Comparison of ENCODE assay signal across 17 mouse cellular contexts in genomic region chr4:129803368-129803767, GRCm38 (mm10). TPM values are rescaled to one million over a fixed set of nuclear protein-coding genes. Genes with fewer than 3 reads are reported as not detected.
DNase-seq lines count a peak whose midpoint lies in the region; TF ChIP-seq lines count a peak whose summit lies in the region.
"Had no signal": no experiment of that assay in that cellular context is flagged by ENCODE, and none has a peak within 500 bp of the region (broad histone marks: within the 10 kb centered on the region; RNA-seq: fewer than 3 reads in every experiment).

No protein-coding gene starts in this region.

- peak; percentile 79 for DNase-seq in 416B (ENCODE audit: low read depth)
- DNase-seq in CH12.LX (ENCODE audit: extremely low read depth): no peak
- DNase-seq in ZHBTc4 (ENCODE audit: low read depth, low spot score): peak; percentile 55
- DNase-seq in ovary, postnatal 14 days (ENCODE audit: low spot score): no peak
- no peak for DNase-seq in left cerebral cortex, adult 18-20 months (ENCODE audit: low spot score in 2 of 2)
- no peak for DNase-seq in spleen, postnatal 4 days (ENCODE audit: low spot score in 2 of 2)
- no peak for DNase-seq in embryo, embryonic 10 days (ENCODE audit: low spot score)
- DNase-seq: cerebellum, postnatal 25 days; kidney, adult 9 months; left cerebral cortex, postnatal 4 days; lung, embryonic 14.5 days; right cerebral cortex, postnatal 14 days; thymus, postnatal 36 days had no signal

- no peaks in the 10 kb centered on the region; the same call in 1 of the 2 replicates for H3K79me2 ChIP-seq in CH12.LX (replicated peaks; ENCODE audit: control insufficient read depth, extremely low read depth, insufficient read depth, poor library complexity, severe bottlenecking)

- H3K27me3 ChIP-seq in CH12.LX (replicated peaks): no peaks in the 10 kb centered on the region
- H3K27me3 ChIP-seq in megakaryocyte, embryonic 14.5 days (replicated peaks): no peaks in the 10 kb centered on the region
- H3K27me3 ChIP-seq: hindbrain, embryonic 12.5 days; Patski had no signal

- H3K4me3 ChIP-seq in CH12.LX (replicated peaks in 1 of 3; ENCODE audit: low read depth in 2 of 3, low read length in 2 of 3, poor library complexity in 1 of 3): no peak overlapping the region
- peak overlapping the region; percentile 80 for H3K4me3 ChIP-seq in megakaryocyte, embryonic 14.5 days (replicated peaks)
- H3K4me3 ChIP-seq: erythroblast, embryonic 14.5 days; hindbrain, embryonic 12.5 days had no signal

- no peak overlapping the region for H3K4me2 ChIP-seq in CH12.LX (ENCODE audit: insufficient read depth, low read depth, poor library complexity, severe bottlenecking)
- H3K4me2 ChIP-seq: hindbrain, embryonic 12.5 days; lung, embryonic 14.5 days had no signal

- peaks cover 7 to 32% of the 10 kb centered on the region in 2 experiments for H3K4me1 ChIP-seq in CH12.LX (ENCODE audit: control insufficient read depth in 1 of 2, insufficient read depth in 2 of 2)
- peaks cover 9% of the 10 kb centered on the region for H3K4me1 ChIP-seq in megakaryocyte, embryonic 14.5 days
- H3K4me1 ChIP-seq: hindbrain, embryonic 12.5 days had no signal

- dilution Hi-C loops in CH12.LX (cut with MboI; ENCODE audit: extremely low pct_ligation_motif_present, extremely low pct_unique_long_range_greater_than_20kb, low sequenced_read_pairs): no loop called here

- no peak for TF ChIP-seq CTCF in CH12.LX (conservative IDR thresholded peaks at IDR 0.05 in 1 of 2, IDR thresholded peaks at IDR 0.05 in 1 of 2; ENCODE audit: low read depth in 2 of 2, low read length in 2 of 2)

- TF ChIP-seq EP300 in CH12.LX (IDR thresholded peaks at IDR 0.05; ENCODE audit: low read length): peak; percentile 44; the same call in 1 of the 2 replicates

- peaks cover 0 to under 1% of the 10 kb centered on the region in 2 experiments for H3K36me3 ChIP-seq in CH12.LX (replicated peaks in 1 of 2; ENCODE audit: control insufficient read depth in 1 of 2, insufficient read depth in 1 of 2, low read length in 1 of 2)
- H3K36me3 ChIP-seq in megakaryocyte, embryonic 14.5 days (replicated peaks; ENCODE audit: low read length): no peaks in the 10 kb centered on the region
- H3K36me3 ChIP-seq: hindbrain, embryonic 12.5 days had no signal

- H3K9ac ChIP-seq in CH12.LX (ENCODE audit: insufficient read depth, low read depth): no peak overlapping the region
- H3K9ac ChIP-seq: hindbrain, embryonic 12.5 days; lung, embryonic 14.5 days had no signal

- TF ChIP-seq RAD21 in CH12.LX (IDR thresholded peaks at IDR 0.05; ENCODE audit: low read depth, low read length): no peak

- H3K9me3 ChIP-seq in CH12.LX (replicated peaks; ENCODE audit: low read length): no peaks in the 10 kb centered on the region
- no peaks in the 10 kb centered on the region for H3K9me3 ChIP-seq in megakaryocyte, embryonic 14.5 days
- H3K9me3 ChIP-seq: hindbrain, embryonic 12.5 days had no signal

- 0 out of 2 replicates have a peak, but pooled peaks have one; percentile 20 for TF ChIP-seq POLR2A in CH12.LX (IDR thresholded peaks at IDR 0.05; ENCODE audit: low read depth, low read length)

- no peak overlapping the region for H3K27ac ChIP-seq in CH12.LX (ENCODE audit: insufficient read depth, low read depth)
- H3K27ac ChIP-seq: hindbrain, embryonic 12.5 days had no signal

- in situ Hi-C loops in CH12.LX (cut with MboI; ENCODE audit: low pct_ligation_motif_present, low pct_unique_long_range_greater_than_20kb, low sequenced_read_pairs): no loop called here

TF ChIP-seq in CH12.LX, 34 proteins besides CTCF, POLR2A, EP300 and RAD21:
- TF ChIP-seq ETS1 (conservative IDR thresholded peaks at IDR 0.05; ENCODE audit: low read depth, low read length) (no peak), HCFC1 (IDR thresholded peaks at IDR 0.05; ENCODE audit: low read depth, low read length) (peak; percentile 39), USF2 (conservative IDR thresholded peaks at IDR 0.05; ENCODE audit: low read depth, low read length) (no peak), SIN3A (IDR thresholded peaks at IDR 0.05; ENCODE audit: low read length) (0 out of 2 replicates have a peak, but pooled peaks have one; percentile 11), CHD2 (IDR thresholded peaks at IDR 0.05; ENCODE audit: low read length) (no peak), USF1 (IDR thresholded peaks at IDR 0.05; ENCODE audit: low read depth, low read length) (peak; percentile 40), MAX (IDR thresholded peaks at IDR 0.05; ENCODE audit: low read length) (0 out of 2 replicates have a peak, but pooled peaks have one; percentile 12), SMC3 (IDR thresholded peaks at IDR 0.05; ENCODE audit: low read depth, low read length) (no peak), ELF1 (IDR thresholded peaks at IDR 0.05; ENCODE audit: low read depth, low read length) (peak; percentile 41; the same call in 1 of the 2 replicates)

RNA-seq across cellular contexts. Expression of gene Ptp4a2, which starts 7.7 kb away (rescaled TPM):
- total RNA-seq in CH12.LX (2012; rRNA removed) (113 and 163 TPM in 2 replicates), CH12.LX (2014; rRNA removed) (415 and 493 TPM in 2 replicates)
- 327 and 467 TPM in 2 replicates for polyA plus RNA-seq in CH12.LX (2012; ENCODE audit: insufficient read length, low read depth)
- 14.5 and 30.1 TPM in 2 replicates for polyA plus RNA-seq in megakaryocyte, embryonic 14.5 days (2012; ENCODE audit: insufficient read depth, low replicate concordance)
- 100 to 1,000 TPM; 137 to 141 TPM for total RNA-seq in left cerebral cortex, adult 18-20 months (2021)

Comparison
In these comparisons a context has a peak if more than half of its experiments do, and no peak if none do; other contexts are left out.
1. DNase-seq: peak in 416B (single experiment) and ZHBTc4 (single experiment); none in CH12.LX (single experiment), ovary, postnatal 14 days (single experiment), left cerebral cortex, adult 18-20 months (0 of 2), spleen, postnatal 4 days (0 of 2) and embryo, embryonic 10 days (single experiment).